Mouse (Mus musculus): ENCODE data around the gene Tada2b.

DNA sequence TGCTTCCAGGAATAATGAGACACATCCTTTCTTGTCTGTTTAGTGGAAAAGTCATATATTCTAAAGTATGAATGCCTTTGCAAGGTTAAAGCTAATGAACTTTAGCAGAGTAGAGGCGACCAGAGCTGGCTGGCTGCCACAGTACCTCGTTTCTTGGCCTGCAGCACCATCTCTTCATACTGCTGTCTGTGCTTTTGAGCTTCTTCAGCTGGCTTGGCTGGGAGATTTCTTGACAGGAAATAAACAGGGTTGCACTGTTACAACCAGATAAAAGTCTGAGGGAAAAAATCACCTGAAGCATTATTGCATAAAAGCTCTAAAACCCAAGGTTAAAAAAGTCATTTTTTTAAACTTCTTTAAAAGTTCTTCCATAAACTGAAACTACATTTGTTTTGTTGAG is 38.7 kb upstream of the Tada2b start:
- TF ChIP-seq POLR2AphosphoS5 (IDR thresholded peaks at IDR 0.05; ENCODE audit: insufficient replicate concordance, low read depth, low read length) (no peak), CTCF (IDR thresholded peaks at IDR 0.05; ENCODE audit: low read depth, low read length) (no peak), GATA1 (IDR thresholded peaks at IDR 0.05; ENCODE audit: borderline replicate concordance, low read length) (no peak), TAL1 (conservative IDR thresholded peaks at IDR 0.05; ENCODE audit: low read depth, low read length) (no peak), GATA2 (IDR thresholded peaks at IDR 0.05; ENCODE audit: borderline replicate concordance, low read depth, low read length) (no peak)
